Mouse (Mus musculus): Measurements from ENCODE around the gene Esrrg. TPM values are rescaled to one million over a fixed set of nuclear protein-coding genes. Genes with fewer than 3 reads are reported as not detected.

Esrrg gene
- polyA plus RNA-seq, 1 experiment from 2014 or later: 1.0 TPM

DNA sequence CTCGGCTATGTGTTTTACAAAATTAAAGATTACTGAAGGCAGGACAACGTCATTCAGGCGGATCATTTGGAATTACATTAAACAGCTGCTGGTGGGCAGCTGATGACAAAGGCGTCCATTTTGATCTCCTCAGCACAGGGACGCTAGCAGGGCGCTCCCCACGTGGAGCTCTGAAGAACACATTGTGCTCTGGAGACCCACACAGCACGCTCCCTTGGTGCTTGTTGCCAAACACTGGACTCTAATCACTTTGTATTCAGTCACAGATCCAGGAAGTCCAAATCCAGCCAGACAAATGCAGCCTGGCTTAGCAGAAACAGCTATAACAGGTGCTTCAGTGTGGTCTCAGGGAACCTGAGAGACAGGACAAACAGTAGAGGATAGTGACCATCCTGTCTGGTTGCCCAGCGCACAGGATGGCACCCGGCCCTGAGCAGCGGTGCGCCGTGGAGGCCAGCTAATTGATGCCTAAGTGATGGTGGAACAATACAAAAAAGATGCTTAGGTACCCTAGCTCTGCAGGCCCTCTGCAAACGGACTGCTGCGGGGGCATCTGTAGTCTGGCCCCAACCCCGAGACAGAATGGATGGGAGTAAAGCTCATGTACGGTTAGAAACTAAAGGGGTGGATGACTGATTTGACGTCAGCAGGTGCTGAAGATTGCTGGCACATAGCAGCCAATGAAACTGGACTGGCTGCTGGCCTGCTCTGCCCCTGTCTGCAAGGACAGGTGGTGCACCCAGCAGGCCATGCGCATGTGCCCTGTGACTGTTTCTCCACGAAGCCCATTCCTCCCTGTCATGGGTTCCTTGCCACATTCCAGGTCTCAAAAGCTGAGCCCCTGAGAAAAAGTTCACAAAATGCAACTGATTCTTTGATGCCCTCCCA lies 367.1 kb downstream of the Esrrg start:
- ATAC-seq (ENCODE audit: low read depth): no peak
- H3K27me3 ChIP-seq (ENCODE audit: control insufficient read depth, insufficient read depth, low read depth, low read length): no peaks in the 10 kb centered on the region
- no peaks in the 10 kb centered on the region for H3K36me3 ChIP-seq (ENCODE audit: control insufficient read depth, insufficient read depth, low read length)
- WGBS: 84% methylated on average over 20 of the region's 20 CpGs
- H3K4me3 ChIP-seq (ENCODE audit: low read length): no peak overlapping the region
- no peak overlapping the region for H3K9ac ChIP-seq (ENCODE audit: low read length)
- H3K4me1 ChIP-seq (replicated peaks; ENCODE audit: control insufficient read depth, insufficient read depth, low read length): no peaks in the 10 kb centered on the region
- H3K9me3 ChIP-seq (ENCODE audit: control insufficient read depth, low read length): no peaks in the 10 kb centered on the region
- no peak overlapping the region for H3K4me2 ChIP-seq (ENCODE audit: low read depth, low read length)
- H3K27ac ChIP-seq (ENCODE audit: low read length): no peak overlapping the region

DNA sequence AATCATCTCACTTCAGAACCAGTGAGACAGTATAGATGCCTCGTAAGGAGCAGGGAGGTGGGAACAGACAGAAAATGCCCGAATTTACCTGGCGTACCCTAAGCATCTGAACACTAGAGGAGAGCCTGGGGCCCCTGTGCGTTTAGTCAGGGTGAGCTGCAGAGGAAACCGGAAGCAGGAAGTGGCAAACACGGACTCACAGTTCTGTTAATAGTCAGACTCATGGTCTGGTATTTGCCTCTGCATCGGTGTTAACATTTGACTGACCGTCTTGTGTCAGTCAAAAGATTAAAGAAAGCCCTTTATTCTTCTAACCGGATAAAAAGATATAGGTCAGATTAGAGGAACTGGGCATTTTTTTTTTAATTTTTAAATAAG lies 367.8 kb downstream of the Esrrg start:
- Histone ChIP-seq H3K4me1 (replicated peaks; ENCODE audit: control insufficient read depth, insufficient read depth, low read length) (no peaks in the 10 kb centered on the region), H3K9ac (ENCODE audit: low read length) (no peak overlapping the region), H3K27me3 (ENCODE audit: control insufficient read depth, insufficient read depth, low read depth, low read length) (no peaks in the 10 kb centered on the region), H3K9me3 (ENCODE audit: control insufficient read depth, low read length) (no peaks in the 10 kb centered on the region), H3K27ac (ENCODE audit: low read length) (no peak overlapping the region), H3K36me3 (ENCODE audit: control insufficient read depth, insufficient read depth, low read length) (no peaks in the 10 kb centered on the region), H3K4me3 (ENCODE audit: low read length) (no peak overlapping the region), H3K4me2 (ENCODE audit: low read depth, low read length) (no peak overlapping the region)
- WGBS: 57% methylated on average over 9 of the region's 9 CpGs
- no peak for ATAC-seq (ENCODE audit: low read depth)

DNA sequence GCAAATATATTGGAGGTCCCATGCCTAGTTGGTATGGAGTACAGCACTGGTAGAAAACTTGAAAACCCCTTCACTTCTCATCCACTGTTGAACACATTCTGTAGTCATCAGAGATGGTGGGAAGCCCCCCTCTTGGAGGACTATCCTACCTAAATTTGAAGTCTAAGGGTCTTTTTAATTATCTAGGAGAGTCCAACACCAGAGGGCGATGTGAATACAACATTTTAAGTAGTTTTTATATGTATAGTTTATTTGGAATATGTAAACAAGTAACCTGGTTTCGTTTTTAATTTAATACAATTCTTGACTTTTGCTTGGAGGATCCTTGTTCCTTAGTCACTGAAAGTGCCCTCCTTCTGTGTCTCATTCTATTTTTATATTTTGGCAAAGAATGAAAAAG lies 372.4 kb downstream of the Esrrg start:
- Histone ChIP-seq H3K9ac (ENCODE audit: low read length) (no peak overlapping the region), H3K4me1 (replicated peaks; ENCODE audit: control insufficient read depth, insufficient read depth, low read length) (no peaks in the 10 kb centered on the region), H3K27ac (ENCODE audit: low read length) (no peak overlapping the region), H3K4me2 (ENCODE audit: low read depth, low read length) (no peak overlapping the region), H3K4me3 (ENCODE audit: low read length) (no peak overlapping the region), H3K9me3 (ENCODE audit: control insufficient read depth, low read length) (no peaks in the 10 kb centered on the region), H3K27me3 (ENCODE audit: control insufficient read depth, insufficient read depth, low read depth, low read length) (no peaks in the 10 kb centered on the region), H3K36me3 (ENCODE audit: control insufficient read depth, insufficient read depth, low read length) (no peaks in the 10 kb centered on the region)
- no peak for ATAC-seq (ENCODE audit: low read depth)
- 52% methylated on average over 2 of the region's 2 CpGs for WGBS

DNA sequence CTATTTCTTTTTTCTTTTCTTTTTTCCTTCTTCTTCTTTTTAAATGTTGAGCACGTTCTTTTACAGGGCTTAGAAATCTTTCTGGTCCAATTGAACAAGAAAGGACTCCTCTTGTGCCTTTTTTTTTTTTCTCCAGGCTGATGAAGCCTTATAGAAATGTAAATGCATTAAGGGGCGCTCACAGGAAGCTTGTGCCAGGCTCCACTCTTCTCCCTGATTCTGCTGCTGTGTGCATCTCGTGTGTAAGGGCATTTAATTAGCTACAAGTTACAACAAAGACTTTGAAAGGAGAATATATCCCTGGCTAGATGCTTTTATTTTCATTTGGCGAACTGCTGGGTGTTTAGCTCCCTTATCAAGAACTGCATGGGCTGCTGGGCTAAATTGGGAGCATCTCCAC lies 374.6 kb downstream of the Esrrg start:
- Histone ChIP-seq H3K9me3 (ENCODE audit: control insufficient read depth, low read length) (no peaks in the 10 kb centered on the region), H3K9ac (ENCODE audit: low read length) (no peak overlapping the region), H3K27ac (ENCODE audit: low read length) (no peak overlapping the region), H3K36me3 (ENCODE audit: control insufficient read depth, insufficient read depth, low read length) (no peaks in the 10 kb centered on the region), H3K4me1 (replicated peaks; ENCODE audit: control insufficient read depth, insufficient read depth, low read length) (no peaks in the 10 kb centered on the region), H3K4me3 (ENCODE audit: low read length) (no peak overlapping the region), H3K27me3 (ENCODE audit: control insufficient read depth, insufficient read depth, low read depth, low read length) (no peaks in the 10 kb centered on the region), H3K4me2 (ENCODE audit: low read depth, low read length) (no peak overlapping the region)
- no peak for ATAC-seq (ENCODE audit: low read depth)
- WGBS: 53% methylated on average over 4 of the region's 4 CpGs

DNA sequence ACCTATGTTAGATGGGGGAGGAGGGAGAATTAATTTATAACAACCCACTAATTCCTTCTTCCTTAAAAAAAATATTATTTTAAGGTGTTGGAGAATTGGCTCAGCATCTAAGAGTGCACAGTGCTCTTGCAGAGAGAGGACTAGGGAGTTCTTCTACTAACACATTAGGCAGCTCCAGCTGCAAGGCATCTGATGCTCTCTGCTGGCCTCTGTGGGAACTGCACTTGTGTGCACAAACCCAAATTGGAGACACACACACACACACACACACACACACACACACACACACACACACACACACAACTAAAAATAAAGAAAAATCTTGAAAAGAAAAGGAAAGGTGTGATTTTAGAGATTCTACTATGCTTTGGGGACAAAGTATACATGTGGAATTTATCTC lies 381.6 kb downstream of the Esrrg start:
- Histone ChIP-seq H3K9me3 (ENCODE audit: control insufficient read depth, low read length) (no peaks in the 10 kb centered on the region), H3K4me1 (replicated peaks; ENCODE audit: control insufficient read depth, insufficient read depth, low read length) (no peaks in the 10 kb centered on the region), H3K9ac (ENCODE audit: low read length) (no peak overlapping the region), H3K4me3 (ENCODE audit: low read length) (no peak overlapping the region), H3K36me3 (ENCODE audit: control insufficient read depth, insufficient read depth, low read length) (no peaks in the 10 kb centered on the region), H3K4me2 (ENCODE audit: low read depth, low read length) (no peak overlapping the region), H3K27ac (ENCODE audit: low read length) (no peak overlapping the region), H3K27me3 (ENCODE audit: control insufficient read depth, insufficient read depth, low read depth, low read length) (no peaks in the 10 kb centered on the region)
- ATAC-seq (ENCODE audit: low read depth): no peak

DNA sequence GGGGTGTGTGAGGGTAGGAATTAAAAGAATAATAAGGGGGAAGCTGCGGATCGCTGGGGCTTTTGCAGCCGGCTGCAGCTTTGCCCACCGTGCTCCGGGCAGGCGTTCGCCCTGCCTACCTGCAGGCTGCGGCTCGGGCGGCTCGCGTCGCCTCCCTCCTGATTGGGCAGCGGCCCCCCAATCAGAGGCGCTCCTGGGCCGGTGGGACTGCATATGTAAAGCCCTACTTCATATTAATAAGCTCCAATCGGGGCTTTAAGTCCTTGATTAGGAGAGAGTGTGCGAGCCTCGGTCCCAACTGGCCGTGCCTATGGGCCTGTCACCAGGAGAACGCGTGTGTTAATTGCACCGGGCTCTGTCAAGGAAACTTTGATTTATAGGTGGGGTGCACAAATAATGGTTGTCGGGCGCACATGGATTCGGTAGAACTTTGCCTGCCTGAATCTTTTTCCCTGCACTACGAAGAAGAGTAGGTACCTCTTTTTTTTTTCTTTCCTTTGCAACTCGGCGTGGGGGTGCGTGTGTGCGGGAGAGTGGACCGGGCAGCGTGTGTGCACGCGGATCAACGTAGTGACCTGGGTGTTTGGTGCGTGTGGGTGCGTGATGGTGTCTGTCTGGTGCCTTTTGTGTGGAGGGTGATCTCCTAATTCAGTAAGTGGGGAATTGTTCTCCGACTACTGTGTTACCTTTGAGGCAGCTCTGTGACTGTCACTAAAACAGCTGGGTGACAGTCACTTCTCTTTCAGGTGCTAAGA lies 389.2 kb downstream of the Esrrg start:
- no peak overlapping the region for H3K27ac ChIP-seq (ENCODE audit: low read length)
- peak overlapping the region; percentile 52 for H3K4me3 ChIP-seq (ENCODE audit: low read length)
- peaks cover 10% of the 10 kb centered on the region for H3K4me1 ChIP-seq (replicated peaks; ENCODE audit: control insufficient read depth, insufficient read depth, low read length)
- ATAC-seq (ENCODE audit: low read depth): peak; percentile 99
- H3K27me3 ChIP-seq (ENCODE audit: control insufficient read depth, insufficient read depth, low read depth, low read length): peaks cover 2% of the 10 kb centered on the region
- WGBS: under 1% methylated on average over 39 of the region's 39 CpGs
- peak overlapping the region; percentile 71 for H3K4me2 ChIP-seq (ENCODE audit: low read depth, low read length)
- H3K9ac ChIP-seq (ENCODE audit: low read length): peak overlapping the region; percentile 43
- no peaks in the 10 kb centered on the region for H3K36me3 ChIP-seq (ENCODE audit: control insufficient read depth, insufficient read depth, low read length)
- H3K9me3 ChIP-seq (ENCODE audit: control insufficient read depth, low read length): no peaks in the 10 kb centered on the region

DNA sequence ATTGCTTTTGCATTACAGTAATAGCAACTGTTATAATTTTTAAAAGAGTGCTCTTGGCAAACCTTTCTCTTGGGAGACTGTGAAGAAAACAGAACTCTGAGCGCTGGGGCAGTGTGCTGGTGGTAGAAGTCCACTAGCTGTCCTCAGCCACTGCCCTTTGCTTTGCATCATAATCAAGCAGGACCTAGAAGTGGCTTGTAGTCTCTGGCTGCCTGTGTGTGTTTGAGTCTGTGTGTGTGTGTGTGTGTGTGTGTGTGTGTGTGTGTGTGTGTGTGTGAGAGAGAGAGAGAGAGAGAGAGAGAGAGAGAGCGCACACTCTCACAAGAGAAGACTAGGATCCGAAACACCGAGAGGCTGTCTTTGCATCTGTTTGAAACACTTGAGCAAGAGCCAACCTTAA lies 390.5 kb downstream of the Esrrg start:
- Histone ChIP-seq H3K9ac (ENCODE audit: low read length) (no peak overlapping the region), H3K27ac (ENCODE audit: low read length) (no peak overlapping the region), H3K4me3 (ENCODE audit: low read length) (no peak overlapping the region), H3K4me1 (replicated peaks; ENCODE audit: control insufficient read depth, insufficient read depth, low read length) (peaks cover 10% of the 10 kb centered on the region), H3K9me3 (ENCODE audit: control insufficient read depth, low read length) (no peaks in the 10 kb centered on the region), H3K36me3 (ENCODE audit: control insufficient read depth, insufficient read depth, low read length) (no peaks in the 10 kb centered on the region), H3K27me3 (ENCODE audit: control insufficient read depth, insufficient read depth, low read depth, low read length) (peaks cover 2% of the 10 kb centered on the region), H3K4me2 (ENCODE audit: low read depth, low read length) (no peak overlapping the region)
- ATAC-seq (ENCODE audit: low read depth): no peak
- 54% methylated on average over 4 of the region's 4 CpGs for WGBS

DNA sequence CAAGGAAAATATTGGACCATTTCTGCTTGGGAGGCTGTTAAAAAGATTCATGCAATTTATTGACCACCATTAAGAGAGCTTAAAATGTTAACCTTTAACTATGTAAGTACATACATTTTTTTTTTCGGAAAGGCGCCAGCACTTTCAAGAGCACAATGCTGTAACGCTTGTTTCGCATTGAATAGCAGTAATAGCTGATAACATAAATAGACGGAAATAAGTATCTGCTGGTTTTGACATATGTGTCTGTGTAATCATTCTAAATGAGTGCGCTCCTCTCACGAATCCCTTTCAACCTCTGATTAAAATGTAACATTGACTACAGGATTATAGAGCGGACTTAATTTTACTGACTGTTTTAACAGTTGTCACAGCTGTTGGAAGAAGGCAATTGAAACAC lies 391.6 kb downstream of the Esrrg start:
- Histone ChIP-seq H3K27ac (ENCODE audit: low read length) (no peak overlapping the region), H3K9ac (ENCODE audit: low read length) (no peak overlapping the region), H3K4me2 (ENCODE audit: low read depth, low read length) (peak overlapping the region; percentile 29; the same call in 1 of the 2 replicates), H3K4me1 (replicated peaks; ENCODE audit: control insufficient read depth, insufficient read depth, low read length) (peaks cover 10% of the 10 kb centered on the region), H3K9me3 (ENCODE audit: control insufficient read depth, low read length) (no peaks in the 10 kb centered on the region), H3K27me3 (ENCODE audit: control insufficient read depth, insufficient read depth, low read depth, low read length) (peaks cover 2% of the 10 kb centered on the region), H3K36me3 (ENCODE audit: control insufficient read depth, insufficient read depth, low read length) (no peaks in the 10 kb centered on the region), H3K4me3 (ENCODE audit: low read length) (no peak overlapping the region)
- no peak for ATAC-seq (ENCODE audit: low read depth)
- 19% methylated on average over 8 of the region's 8 CpGs for WGBS

DNA sequence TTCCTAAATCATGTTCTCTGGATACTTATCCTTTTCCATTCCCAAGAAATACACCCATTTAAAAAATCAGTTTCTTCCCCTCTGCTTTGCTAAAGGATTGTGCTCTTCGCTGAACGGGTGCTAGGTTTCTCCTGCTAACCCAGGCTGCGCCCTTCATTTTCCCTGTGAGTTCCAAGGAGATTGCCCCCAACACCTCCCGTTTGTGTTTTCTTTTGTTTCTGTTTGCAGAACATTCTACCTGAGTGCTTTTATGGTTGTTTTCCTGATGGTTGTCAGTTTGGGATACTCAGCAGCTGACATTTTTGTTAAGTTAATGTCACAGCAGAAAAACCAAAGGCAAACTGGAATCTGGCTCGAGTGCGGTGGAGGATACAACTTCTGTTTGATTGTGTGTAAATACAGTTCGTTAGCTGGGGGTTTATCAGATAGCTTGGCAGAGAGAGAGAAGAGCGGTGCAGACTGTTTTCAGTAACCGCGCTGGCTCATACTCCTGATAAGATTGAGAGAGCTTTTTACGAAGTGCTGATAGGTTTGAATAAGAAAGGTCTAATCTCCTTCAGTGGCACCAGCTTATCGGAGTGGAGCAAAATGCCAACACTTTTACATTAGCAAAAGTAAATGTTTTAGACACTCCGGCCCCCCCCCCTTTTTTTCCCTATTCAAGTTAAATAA lies 398.4 kb downstream of the Esrrg start:
- WGBS: 24% methylated on average over 13 of the region's 13 CpGs
- peak overlapping the region; percentile 37 for H3K4me2 ChIP-seq (ENCODE audit: low read depth, low read length)
- no peak overlapping the region for H3K9ac ChIP-seq (ENCODE audit: low read length)
- H3K4me3 ChIP-seq (ENCODE audit: low read length): peak overlapping the region; percentile 22
- no peaks in the 10 kb centered on the region for H3K36me3 ChIP-seq (ENCODE audit: control insufficient read depth, insufficient read depth, low read length)
- H3K9me3 ChIP-seq (ENCODE audit: control insufficient read depth, low read length): no peaks in the 10 kb centered on the region
- ATAC-seq (ENCODE audit: low read depth): no peak
- no peak overlapping the region for H3K27ac ChIP-seq (ENCODE audit: low read length)
- H3K27me3 ChIP-seq (ENCODE audit: control insufficient read depth, insufficient read depth, low read depth, low read length): peaks cover 2% of the 10 kb centered on the region
- H3K4me1 ChIP-seq (replicated peaks; ENCODE audit: control insufficient read depth, insufficient read depth, low read length): peaks cover 4% of the 10 kb centered on the region; the same call in 1 of the 2 replicates
